Mouse (Mus musculus): ENCODE data around the gene Adcyap1r1. TPM values are rescaled to one million over a fixed set of nuclear protein-coding genes. Genes with fewer than 3 reads are reported as not detected.
A peak's percentile ranks its signal among the peaks of the same experiment; 100 is the strongest.

Adcyap1r1 gene
- polyA plus RNA-seq, 1 experiment from 2014 or later: 5.2 TPM

DNA sequence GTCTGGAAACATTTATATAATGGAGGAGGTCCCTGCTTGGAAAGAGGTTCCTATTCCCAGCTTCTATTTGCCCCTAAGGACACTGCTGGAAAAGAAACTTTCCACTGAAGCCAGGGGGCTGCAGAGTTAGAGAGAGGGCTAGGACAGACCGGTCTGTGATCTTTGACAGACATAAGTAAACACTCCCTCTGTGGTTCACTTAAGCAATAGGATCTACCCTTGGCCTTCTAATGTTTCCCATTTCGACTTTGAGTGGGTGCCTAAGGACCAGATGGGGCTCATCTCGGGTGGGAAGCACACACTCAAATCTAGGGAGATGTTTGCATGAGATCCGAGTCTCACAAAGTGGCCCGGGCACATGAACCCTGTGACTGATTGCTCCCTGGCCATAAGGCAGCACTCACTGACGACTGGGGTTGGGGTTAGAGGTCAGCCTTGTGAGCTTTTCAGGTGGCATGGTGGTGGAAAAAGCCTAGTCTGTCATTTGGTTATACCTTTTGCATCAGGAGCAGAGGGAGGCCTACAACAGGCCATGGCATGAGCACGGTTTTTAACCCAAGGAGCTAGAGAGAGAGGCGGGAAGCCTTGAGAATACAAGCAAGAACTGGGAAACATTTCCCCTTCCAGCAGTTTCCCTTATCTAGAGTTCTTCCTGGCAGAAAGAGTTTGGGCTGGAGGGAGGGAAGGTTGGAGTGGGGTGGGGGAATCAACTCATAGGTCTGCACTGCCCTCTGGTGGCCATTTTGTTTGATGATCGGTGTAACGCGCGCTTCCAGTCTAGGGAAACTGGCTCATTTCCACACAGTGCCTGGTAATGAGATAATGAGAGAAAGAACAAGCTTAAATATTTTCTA lies 59.7 kb downstream of the Adcyap1r1 start:
- Histone ChIP-seq H3K27ac (no peak overlapping the region), H3K36me3 (no peaks in the 10 kb centered on the region), H3K4me2 (replicated peaks) (no peak overlapping the region), H3K27me3 (replicated peaks) (no peaks in the 10 kb centered on the region), H3K9me3 (no peaks in the 10 kb centered on the region), H3K4me3 (replicated peaks) (no peak overlapping the region), H3K4me1 (replicated peaks) (no peaks in the 10 kb centered on the region; the same call in 1 of the 2 replicates), H3K9ac (no peak overlapping the region)
- whole genome bisulfite sequencing: 25% methylated on average over 12 of the region's 12 CpGs
- ATAC-seq: peak; percentile 71

GRCm38 (mm10) chr6:55512066-55512703 lies 60.4 kb downstream of the Adcyap1r1 start:
- H3K9ac ChIP-seq: no peak overlapping the region
- ATAC-seq: no peak
- H3K36me3 ChIP-seq: no peaks in the 10 kb centered on the region
- H3K27me3 ChIP-seq (replicated peaks): no peaks in the 10 kb centered on the region
- H3K4me2 ChIP-seq (replicated peaks): no peak overlapping the region
- WGBS: 55% methylated on average over 19 of the region's 19 CpGs
- H3K4me1 ChIP-seq (replicated peaks): no peaks in the 10 kb centered on the region; the same call in 1 of the 2 replicates
- no peak overlapping the region for H3K27ac ChIP-seq
- H3K9me3 ChIP-seq: no peaks in the 10 kb centered on the region
- H3K4me3 ChIP-seq (replicated peaks): no peak overlapping the region

DNA sequence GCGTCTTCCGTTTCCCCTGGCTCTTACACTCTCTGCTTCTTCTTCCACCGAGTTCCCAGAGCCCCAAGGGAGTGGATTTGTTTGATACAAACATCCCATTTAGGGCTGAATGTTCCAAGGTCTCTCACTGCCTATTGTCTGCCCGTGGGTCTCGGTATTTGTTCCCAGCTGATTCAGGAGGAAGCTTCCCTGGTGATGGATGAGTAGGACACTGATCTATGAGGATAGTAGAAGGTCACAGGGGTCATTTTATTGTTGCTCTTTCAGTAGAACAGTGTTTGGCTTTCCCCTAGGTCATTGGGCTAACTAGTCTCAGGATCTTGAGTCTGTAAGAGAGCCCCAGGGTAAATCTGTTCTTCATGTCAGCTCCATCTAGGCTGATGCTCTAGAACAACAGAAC lies 61.7 kb downstream of the Adcyap1r1 start:
- Histone ChIP-seq H3K27me3 (replicated peaks) (no peaks in the 10 kb centered on the region), H3K4me3 (replicated peaks) (no peak overlapping the region), H3K4me2 (replicated peaks) (no peak overlapping the region), H3K4me1 (replicated peaks) (no peaks in the 10 kb centered on the region; the same call in 1 of the 2 replicates), H3K36me3 (no peaks in the 10 kb centered on the region), H3K27ac (no peak overlapping the region), H3K9me3 (no peaks in the 10 kb centered on the region), H3K9ac (no peak overlapping the region)
- no peak for ATAC-seq
- WGBS: 52% methylated on average over 5 of the region's 5 CpGs

DNA sequence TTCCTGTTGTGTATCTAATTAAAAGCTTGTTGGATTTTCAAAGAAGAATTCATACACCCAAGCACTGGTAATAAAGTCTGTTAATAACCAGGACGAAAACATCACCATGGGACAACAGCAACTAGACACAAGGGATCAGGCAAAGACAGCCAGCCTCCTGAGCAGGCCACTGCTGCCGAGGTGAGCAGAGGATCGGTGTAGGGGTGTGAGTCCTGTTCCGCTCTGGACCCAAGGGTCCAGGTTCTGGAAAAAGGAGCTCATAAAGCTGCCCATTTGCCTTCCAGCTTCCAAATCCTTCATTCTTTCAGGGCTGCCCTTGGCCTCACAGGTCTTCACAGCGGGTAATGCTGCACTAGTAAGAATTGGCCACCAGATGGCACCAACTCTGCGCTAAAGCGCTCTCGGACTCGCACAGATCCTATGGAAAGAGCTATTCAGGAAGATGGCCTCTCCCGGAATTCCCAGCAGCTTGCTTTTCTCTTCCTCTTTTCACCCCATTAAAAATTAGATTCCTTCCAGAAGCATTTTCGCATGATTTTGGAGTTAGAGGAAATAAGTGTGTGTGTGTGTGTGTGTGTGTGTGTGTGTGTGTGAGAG lies 67.9 kb downstream of the Adcyap1r1 start:
- Histone ChIP-seq H3K4me1 (replicated peaks) (no peaks in the 10 kb centered on the region), H3K4me2 (replicated peaks) (peak overlapping the region; percentile 17; the same call in 1 of the 2 replicates), H3K9me3 (no peaks in the 10 kb centered on the region), H3K9ac (no peak overlapping the region), H3K27me3 (replicated peaks) (no peaks in the 10 kb centered on the region), H3K36me3 (no peaks in the 10 kb centered on the region), H3K27ac (no peak overlapping the region), H3K4me3 (replicated peaks) (no peak overlapping the region)
- 15% methylated on average over 11 of the region's 11 CpGs for whole genome bisulfite sequencing
- peak; percentile 94 for ATAC-seq

- no peaks in the 10 kb centered on the region for H3K4me1 ChIP-seq (replicated peaks)
- no peak overlapping the region for H3K4me3 ChIP-seq (replicated peaks)
- H3K27me3 ChIP-seq (replicated peaks): no peaks in the 10 kb centered on the region
- WGBS: 54% methylated on average over 11 of the region's 11 CpGs
- H3K9me3 ChIP-seq: no peaks in the 10 kb centered on the region
- ATAC-seq: peak; percentile 71
- H3K36me3 ChIP-seq: no peaks in the 10 kb centered on the region
- peak overlapping the region; percentile 17; the same call in 1 of the 2 replicates for H3K4me2 ChIP-seq (replicated peaks)
- H3K27ac ChIP-seq: no peak overlapping the region
- no peak overlapping the region for H3K9ac ChIP-seq
Observed at GRCm38 (mm10) chr6:55520237-55521095, 68.7 kb downstream of the Adcyap1r1 start.

DNA sequence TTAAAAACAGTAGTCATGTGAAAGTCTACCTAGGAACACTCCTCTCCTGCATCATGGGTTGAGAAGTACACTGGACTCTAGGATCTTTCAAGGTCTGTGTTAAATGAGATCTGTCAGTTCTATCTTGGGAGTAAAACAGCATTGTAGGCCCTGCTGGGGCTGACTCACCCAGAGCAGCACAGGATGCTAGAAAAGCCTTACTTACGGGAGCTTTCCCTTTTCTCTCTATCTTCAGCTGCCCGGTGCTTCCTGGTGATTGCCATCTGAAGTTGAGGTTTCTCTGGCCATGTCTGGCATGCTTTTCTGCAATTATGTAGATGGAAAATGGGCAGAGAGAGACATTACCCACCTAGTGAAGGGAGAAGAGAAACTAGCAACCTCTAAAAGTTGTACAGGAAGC lies 84.7 kb downstream of the Adcyap1r1 start:
- Histone ChIP-seq H3K27ac (no peak overlapping the region), H3K36me3 (no peaks in the 10 kb centered on the region), H3K4me3 (replicated peaks) (no peak overlapping the region), H3K27me3 (replicated peaks) (no peaks in the 10 kb centered on the region), H3K9me3 (no peaks in the 10 kb centered on the region), H3K9ac (no peak overlapping the region), H3K4me2 (replicated peaks) (no peak overlapping the region), H3K4me1 (replicated peaks) (no peaks in the 10 kb centered on the region)
- 77% methylated on average over 2 of the region's 2 CpGs for WGBS
- ATAC-seq: no peak

DNA sequence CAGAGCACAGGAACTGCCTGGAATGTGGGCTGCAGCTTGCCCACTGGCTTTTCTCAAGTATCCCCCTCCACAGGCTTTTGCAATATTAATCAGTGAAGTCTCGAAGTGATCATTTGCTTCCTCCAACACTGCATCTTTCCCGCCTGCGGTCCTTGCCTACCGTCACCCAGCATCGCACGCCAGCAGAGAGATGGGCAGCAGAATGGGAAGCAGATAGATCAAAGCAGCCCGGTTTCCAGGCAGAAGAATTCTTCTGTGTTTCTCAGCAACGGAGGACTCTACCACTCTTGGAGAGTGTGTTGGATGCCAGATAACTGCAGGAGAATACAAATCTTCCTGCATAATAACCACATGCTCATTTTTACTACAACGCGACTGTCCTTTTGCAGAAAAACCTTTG lies 87.4 kb downstream of the Adcyap1r1 start:
- H3K27ac ChIP-seq: no peak overlapping the region
- H3K27me3 ChIP-seq (replicated peaks): no peaks in the 10 kb centered on the region
- ATAC-seq: no peak
- 58% methylated on average over 10 of the region's 10 CpGs for WGBS
- no peak overlapping the region for H3K4me3 ChIP-seq (replicated peaks)
- H3K4me2 ChIP-seq (replicated peaks): no peak overlapping the region
- no peaks in the 10 kb centered on the region for H3K4me1 ChIP-seq (replicated peaks)
- H3K36me3 ChIP-seq: no peaks in the 10 kb centered on the region
- H3K9me3 ChIP-seq: no peaks in the 10 kb centered on the region
- H3K9ac ChIP-seq: no peak overlapping the region

- Histone ChIP-seq H3K9ac (no peak overlapping the region), H3K4me3 (replicated peaks) (no peak overlapping the region), H3K4me1 (replicated peaks) (no peaks in the 10 kb centered on the region), H3K9me3 (no peaks in the 10 kb centered on the region), H3K27me3 (replicated peaks) (no peaks in the 10 kb centered on the region), H3K36me3 (no peaks in the 10 kb centered on the region), H3K4me2 (replicated peaks) (no peak overlapping the region), H3K27ac (no peak overlapping the region)
- ATAC-seq: no peak
- 53% methylated on average over 3 of the region's 3 CpGs for WGBS
Observed at GRCm38 (mm10) chr6:55542359-55542758, 90.6 kb downstream of the Adcyap1r1 start.

DNA sequence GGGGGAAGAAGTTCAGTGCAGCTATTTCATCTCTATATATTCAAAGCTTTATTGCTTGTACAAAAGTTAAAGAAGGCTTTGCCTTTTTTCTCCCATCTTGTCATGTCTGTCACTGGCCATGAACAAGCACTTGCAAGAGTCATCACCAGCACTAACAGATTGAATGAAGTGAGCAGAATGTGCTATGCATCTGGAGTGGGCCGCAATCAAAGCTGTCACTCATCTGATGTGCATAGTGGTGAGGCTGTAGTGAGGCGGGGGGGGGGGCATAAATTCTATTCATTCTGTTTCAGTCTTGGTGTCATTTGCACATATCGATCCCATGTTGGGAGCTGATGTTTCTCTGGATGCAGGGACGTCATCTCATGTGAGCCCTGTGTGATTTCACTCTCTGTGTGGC lies 91.6 kb downstream of the Adcyap1r1 start:
- no peaks in the 10 kb centered on the region for H3K36me3 ChIP-seq
- 93% methylated on average over 4 of the region's 4 CpGs for WGBS
- H3K4me1 ChIP-seq (replicated peaks): no peaks in the 10 kb centered on the region
- H3K9me3 ChIP-seq: no peaks in the 10 kb centered on the region
- H3K27ac ChIP-seq: no peak overlapping the region
- ATAC-seq: no peak
- no peak overlapping the region for H3K4me2 ChIP-seq (replicated peaks)
- H3K4me3 ChIP-seq (replicated peaks): no peak overlapping the region
- no peaks in the 10 kb centered on the region for H3K27me3 ChIP-seq (replicated peaks)
- no peak overlapping the region for H3K9ac ChIP-seq

DNA sequence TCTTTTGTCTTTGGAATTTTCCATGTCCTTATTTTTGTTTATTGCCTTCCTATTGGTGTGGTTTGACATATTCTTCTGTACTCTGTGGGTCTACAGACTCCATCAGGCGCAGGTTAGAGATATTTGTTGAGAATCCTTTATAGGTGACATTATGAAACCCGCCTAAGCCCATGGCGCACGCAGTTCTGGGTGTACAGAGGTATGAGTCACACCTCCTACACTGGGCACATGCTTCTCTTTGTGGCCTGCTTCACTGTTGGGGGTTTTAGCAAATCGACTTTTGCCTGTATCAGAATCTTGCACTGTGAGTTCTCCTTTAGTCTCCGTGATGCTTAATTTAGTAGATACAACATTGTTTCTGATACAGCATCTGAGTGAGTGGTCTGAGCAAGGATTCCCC lies 97.4 kb downstream of the Adcyap1r1 start:
- no peaks in the 10 kb centered on the region for H3K4me1 ChIP-seq (replicated peaks)
- no peak overlapping the region for H3K9ac ChIP-seq
- no peaks in the 10 kb centered on the region for H3K9me3 ChIP-seq
- no peak for ATAC-seq
- H3K27me3 ChIP-seq (replicated peaks): no peaks in the 10 kb centered on the region
- H3K36me3 ChIP-seq: no peaks in the 10 kb centered on the region
- H3K4me2 ChIP-seq (replicated peaks): no peak overlapping the region
- WGBS: 92% methylated on average over 6 of the region's 6 CpGs
- no peak overlapping the region for H3K27ac ChIP-seq
- no peak overlapping the region for H3K4me3 ChIP-seq (replicated peaks)

DNA sequence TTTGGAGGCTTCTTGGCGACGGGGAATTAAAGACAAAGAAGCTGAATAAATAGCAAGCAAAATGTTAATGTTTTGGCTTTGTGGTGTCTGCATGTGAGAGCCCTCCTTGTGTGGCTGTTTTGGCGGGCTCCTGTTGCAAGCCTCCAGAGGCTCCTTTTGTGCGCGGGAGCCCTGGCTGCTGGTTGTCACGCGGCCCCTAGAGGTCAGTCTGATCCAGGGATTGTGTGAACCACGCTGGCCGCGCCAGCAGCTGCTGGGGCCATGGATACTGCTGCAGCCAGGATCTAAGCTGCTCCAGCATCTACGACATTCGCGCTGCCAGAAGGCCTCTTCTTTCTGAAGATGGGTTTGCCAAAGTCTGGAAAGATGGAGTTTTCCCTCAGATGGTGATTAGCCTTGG lies 99.1 kb downstream of the Adcyap1r1 start:
- Histone ChIP-seq H3K27ac (no peak overlapping the region), H3K4me2 (replicated peaks) (no peak overlapping the region), H3K4me1 (replicated peaks) (no peaks in the 10 kb centered on the region), H3K9me3 (no peaks in the 10 kb centered on the region), H3K9ac (no peak overlapping the region), H3K4me3 (replicated peaks) (no peak overlapping the region), H3K27me3 (replicated peaks) (no peaks in the 10 kb centered on the region), H3K36me3 (no peaks in the 10 kb centered on the region)
- ATAC-seq: no peak
- 49% methylated on average over 13 of the region's 13 CpGs for WGBS

Data from intestine, embryonic 15.5 days (tissue).